Mouse (Mus musculus) MEL (cell line): Measurements from ENCODE around the gene Kcnk1.

Experiments
- BHLHE40 ChIP-seq: IDR thresholded peaks from 2 replicates; pipeline ENCODE4 v1.6.1; 2012; ENCODE audit warnings: low read depth, mild to moderate bottlenecking, inconsistent platforms, low read length, improper control_type of control experiment, borderline replicate concordance
- CHD2 ChIP-seq: IDR thresholded peaks from 2 replicates; pipeline ENCODE4 v1.6.1; 2011; ENCODE audit warnings: low read length, improper control_type of control experiment
- CTCF ChIP-seq, 3 experiments: IDR thresholded peaks in 2 of 3; conservative IDR thresholded peaks in 1 of 3; 2 replicates each; pipeline ENCODE4 v1.5.1; 2011 to 2012; ENCODE audit warnings: low read length in 3 of 3, low read depth in 2 of 3, mild to moderate bottlenecking in 2 of 3, improper control_type of control experiment in 1 of 3, inconsistent platforms in 1 of 3, mixed read lengths in 1 of 3, moderate library complexity in 1 of 3; ENCODE audit not compliant: control insufficient read depth in 1 of 3, insufficient read depth in 1 of 3, poor library complexity in 1 of 3, severe bottlenecking in 1 of 3
- ELF1 ChIP-seq: IDR thresholded peaks from 2 replicates; pipeline ENCODE4 v1.6.1; 2014; ENCODE audit warnings: low read depth, mild to moderate bottlenecking, inconsistent platforms, low read length, improper control_type of control experiment, moderate library complexity
- EP300 ChIP-seq, 2 experiments: IDR thresholded peaks; 2 replicates each; pipeline ENCODE4 v1.6.1; 2011; ENCODE audit warnings: improper control_type of control experiment in 2 of 2, low read length in 2 of 2, low read depth in 1 of 2, mild to moderate bottlenecking in 1 of 2
- ETS1 ChIP-seq: IDR thresholded peaks from 2 replicates; pipeline ENCODE4 v1.6.1; 2012; ENCODE audit warnings: low read depth, mild to moderate bottlenecking, inconsistent platforms, low read length, improper control_type of control experiment, moderate library complexity
- GABPA ChIP-seq: IDR thresholded peaks from 2 replicates; pipeline ENCODE4 v1.6.1; 2012; ENCODE audit warnings: low read depth, mild to moderate bottlenecking, inconsistent platforms, low read length, improper control_type of control experiment, moderate library complexity
- GATA1 ChIP-seq: IDR thresholded peaks from 2 replicates; pipeline ENCODE4 v1.6.1; 2011; ENCODE audit warnings: low read depth, low read length, improper control_type of control experiment
- MAX ChIP-seq: IDR thresholded peaks from 2 replicates; pipeline ENCODE4 v1.6.1; 2011; ENCODE audit warnings: low read length, improper control_type of control experiment
- NRF1 ChIP-seq: IDR thresholded peaks from 2 replicates; pipeline ENCODE4 v1.6.1; 2014; ENCODE audit warnings: low read depth, mild to moderate bottlenecking, inconsistent platforms, low read length, improper control_type of control experiment, moderate library complexity; ENCODE audit not compliant: poor library complexity, insufficient read depth, severe bottlenecking
- POLR2A ChIP-seq, 2 experiments: IDR thresholded peaks; 2 replicates each; pipeline ENCODE4 v1.6.1; 2011 to 2012; ENCODE audit warnings: low read length in 2 of 2, mild to moderate bottlenecking in 2 of 2, control low read depth in 1 of 2, improper control_type of control experiment in 1 of 2, low read depth in 1 of 2, moderate library complexity in 1 of 2; ENCODE audit not compliant: control insufficient read depth in 1 of 2, insufficient read depth in 1 of 2, poor library complexity in 1 of 2
- RAD21 ChIP-seq: IDR thresholded peaks from 2 replicates; pipeline ENCODE4 v1.6.1; 2011; ENCODE audit warnings: mild to moderate bottlenecking, low read depth, low read length, improper control_type of control experiment
- SIN3A ChIP-seq: IDR thresholded peaks from 2 replicates; pipeline ENCODE4 v1.6.1; 2012; ENCODE audit warnings: low read length, improper control_type of control experiment, inconsistent platforms
- USF1 ChIP-seq: IDR thresholded peaks from 2 replicates; pipeline ENCODE4 v1.6.1; 2014; ENCODE audit warnings: low read depth, mild to moderate bottlenecking, inconsistent platforms, low read length, improper control_type of control experiment, moderate library complexity

- TF ChIP-seq CTCF (IDR thresholded peaks at IDR 0.05 in 2 of 3, conservative IDR thresholded peaks at IDR 0.05 in 1 of 3; ENCODE audit: control insufficient read depth in 1 of 3, insufficient read depth in 1 of 3, low read depth in 2 of 3, low read length in 3 of 3, poor library complexity in 1 of 3, severe bottlenecking in 1 of 3) (no peak), NRF1 (no peak), USF1 (no peak), GABPA (no peak), GATA1 (no peak), ETS1 (no peak), CHD2 (no peak), POLR2A (IDR thresholded peaks at IDR 0.05; ENCODE audit: control insufficient read depth in 1 of 2, insufficient read depth in 1 of 2, low read depth in 1 of 2, low read length in 2 of 2, poor library complexity in 1 of 2) (no peak), RAD21 (no peak), ELF1 (no peak), MAX (no peak), SIN3A (no peak), BHLHE40 (no peak), EP300 (IDR thresholded peaks at IDR 0.05; ENCODE audit: low read depth in 1 of 2, low read length in 2 of 2) (no peak)
These were observed 37.0 kb upstream of the Kcnk1 start for GRCm38 (mm10) chr8:125957994-125958368.
